Mouse (Mus musculus): ENCODE results near the gene Dedd.

Dedd gene

DNA sequence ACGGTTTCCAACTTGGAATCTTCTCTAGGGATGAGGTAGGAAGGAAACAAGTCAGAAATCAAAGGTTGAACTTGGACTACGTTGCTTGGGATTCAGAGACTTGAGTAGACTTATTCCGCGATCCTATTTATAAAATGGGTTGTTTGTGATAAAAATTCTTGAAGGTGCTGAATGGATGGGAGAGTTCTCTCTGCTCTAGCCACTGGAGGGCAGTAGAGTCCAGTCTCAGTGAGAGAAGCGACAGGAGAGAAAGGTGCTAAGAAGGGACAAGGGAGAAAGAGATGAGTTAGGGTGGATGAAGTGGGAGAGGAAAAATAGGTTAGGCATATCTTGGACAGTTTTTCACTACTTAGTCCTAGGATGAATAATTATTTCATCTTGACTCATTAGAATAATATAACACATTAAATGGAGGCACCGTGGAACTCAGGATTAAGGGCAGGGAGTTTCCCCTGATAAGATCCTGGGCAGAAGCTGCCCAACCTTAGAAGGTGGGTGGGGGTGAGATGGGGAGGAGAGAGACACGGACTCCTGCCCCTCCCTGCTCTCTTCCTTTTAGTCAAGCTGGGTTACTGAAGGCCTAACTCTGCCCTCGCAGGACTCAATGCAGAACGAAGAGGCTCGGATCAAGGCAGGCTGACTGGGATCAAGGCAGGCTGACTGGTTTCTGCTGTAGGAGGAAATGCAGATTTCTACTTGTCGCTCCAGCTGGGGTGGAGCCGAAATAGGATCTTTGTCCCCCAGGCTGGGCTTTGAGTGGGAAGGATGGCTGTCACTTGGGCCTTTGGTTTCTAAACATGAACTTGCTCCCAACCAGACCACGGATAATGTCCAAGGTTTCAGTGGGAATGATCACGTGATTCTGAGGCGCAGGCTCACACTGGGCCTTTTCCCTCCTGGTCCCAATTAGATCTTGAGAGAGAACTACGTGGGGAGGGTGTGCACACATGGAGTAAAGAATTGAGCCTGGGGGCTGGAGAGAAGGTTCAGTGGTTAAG lies 32.5 kb downstream of the Dedd start:
- peak; percentile 91 for DNase-seq (ENCODE audit: low read depth)

GRCm38 (mm10) chr1:171365934-171366333 lies 37.0 kb downstream of the Dedd start:
- no peak for DNase-seq (ENCODE audit: low read depth)

DNA sequence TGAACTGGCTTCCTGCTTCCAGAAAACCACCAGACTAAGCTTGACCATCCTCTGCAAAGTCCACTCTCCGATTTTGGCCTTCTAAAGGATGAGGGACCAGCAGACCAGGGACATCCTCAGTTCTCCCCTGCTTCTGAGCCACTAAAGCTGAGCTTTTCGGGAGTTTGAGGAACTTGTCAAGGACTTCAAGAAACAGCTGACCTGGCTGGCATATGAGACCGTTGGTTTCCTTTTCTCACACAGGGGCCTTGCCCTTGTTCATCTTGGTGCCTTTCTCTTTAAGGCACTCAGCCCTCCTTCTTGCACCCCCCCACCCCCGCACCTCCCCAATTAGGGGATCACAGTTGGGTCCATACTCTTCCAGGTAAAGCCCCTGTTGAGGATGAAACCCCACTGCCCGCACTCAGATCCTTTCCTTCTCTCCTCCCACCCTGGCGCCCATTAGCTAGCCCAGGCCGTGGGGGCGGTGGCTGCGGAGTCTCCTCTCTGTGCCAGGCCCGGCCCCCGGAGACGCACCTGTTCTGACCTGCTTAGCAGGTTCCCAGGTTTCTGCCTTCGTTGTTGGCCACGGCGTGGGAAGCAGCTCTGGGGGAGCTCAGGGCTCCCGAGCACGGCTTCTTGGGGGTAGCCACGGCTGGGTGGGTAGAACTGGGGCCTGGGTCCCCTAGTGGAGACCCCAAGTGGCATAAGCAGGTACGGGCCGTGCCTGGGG lies 41.1 kb downstream of the Dedd start, which contains the start of gene Nectin4:
Gene Nectin4 (plus strand): TSS at position 255 of the 712 bp plus-strand sequence.
- no peak for DNase-seq (ENCODE audit: low read depth)

- no peak for DNase-seq (ENCODE audit: low read depth)
Measured at GRCm38 (mm10) chr1:171372880-171373279, 43.9 kb downstream of the Dedd start.

DNA sequence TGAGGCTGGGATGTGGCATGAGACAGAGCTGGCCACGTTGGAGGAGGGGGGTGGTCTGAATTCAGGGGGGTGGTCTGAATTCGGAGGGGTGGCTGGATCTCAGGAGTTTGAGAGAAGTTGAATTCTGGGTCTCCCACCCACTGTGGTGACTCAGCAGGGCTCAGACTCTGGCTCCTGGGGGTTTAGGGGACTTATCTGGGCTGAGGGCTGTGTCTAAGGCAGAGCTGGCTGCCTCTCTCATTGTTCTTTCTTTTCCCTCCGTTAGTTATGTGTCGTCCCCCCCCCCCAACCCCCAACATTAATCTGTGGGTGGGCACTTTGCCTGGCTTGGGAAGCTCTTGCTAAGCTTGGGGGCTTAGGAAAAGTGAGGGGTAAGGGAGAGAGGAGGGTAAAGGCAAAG lies 45.0 kb downstream of the Dedd start:
- no peak for DNase-seq (ENCODE audit: low read depth)

DNA sequence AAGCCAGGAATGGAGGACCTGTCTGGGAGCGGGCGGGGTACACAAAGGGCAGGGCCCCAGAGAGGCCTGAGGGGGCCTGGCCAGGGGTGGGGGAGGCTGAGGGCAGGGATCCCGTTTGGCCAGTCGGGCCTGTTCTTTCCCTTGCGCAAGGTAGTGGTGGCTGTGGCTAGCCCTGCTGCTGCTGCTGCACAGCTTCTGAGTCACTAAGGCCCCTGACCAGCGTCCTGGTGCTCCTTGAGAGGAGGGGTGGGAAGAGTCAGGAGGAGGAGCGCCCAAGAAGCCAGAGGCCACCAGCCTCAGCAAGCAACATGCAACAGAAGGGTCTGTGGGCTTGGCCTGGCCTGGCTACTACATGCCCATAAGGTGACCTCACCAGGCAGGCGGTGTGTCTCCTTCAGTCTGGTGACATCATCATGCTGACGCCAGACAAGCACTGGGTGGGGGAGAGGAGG lies 46.7 kb downstream of the Dedd start:
- DNase-seq (ENCODE audit: low read depth): no peak

DNA sequence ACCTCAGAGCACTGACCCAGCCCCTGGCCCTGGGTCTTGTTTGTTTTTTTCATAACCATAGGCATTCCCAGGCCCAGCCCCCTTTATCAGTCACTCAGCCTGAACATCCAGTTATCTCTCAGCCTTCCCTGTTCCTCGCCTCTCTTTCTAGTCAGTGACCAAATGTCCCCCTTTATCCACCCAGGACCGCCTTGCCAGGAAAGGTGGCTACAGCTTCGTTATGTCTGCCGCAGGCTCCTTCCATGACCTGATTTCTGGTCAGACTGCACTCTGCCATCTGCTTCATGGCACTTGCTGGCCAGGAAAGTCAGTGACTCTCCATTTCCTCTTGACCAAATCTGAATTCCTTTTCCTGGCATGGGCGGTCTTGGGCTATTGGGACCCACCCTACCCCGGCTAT lies 49.4 kb downstream of the Dedd start:
- DNase-seq (ENCODE audit: low read depth): no peak

GRCm38 (mm10) chr1:171379935-171380599 lies 51.1 kb downstream of the Dedd start:
- DNase-seq (ENCODE audit: low read depth): peak; percentile 85

- no peak for DNase-seq (ENCODE audit: low read depth)
Measured at GRCm38 (mm10) chr1:171382096-171382620, 53.2 kb downstream of the Dedd start.

- no peak for DNase-seq (ENCODE audit: low read depth)
Measured at GRCm38 (mm10) chr1:171384361-171384760, 55.4 kb downstream of the Dedd start.

GRCm38 (mm10) chr1:171385171-171385570 lies 56.2 kb downstream of the Dedd start:
- DNase-seq (ENCODE audit: low read depth): no peak

DNA sequence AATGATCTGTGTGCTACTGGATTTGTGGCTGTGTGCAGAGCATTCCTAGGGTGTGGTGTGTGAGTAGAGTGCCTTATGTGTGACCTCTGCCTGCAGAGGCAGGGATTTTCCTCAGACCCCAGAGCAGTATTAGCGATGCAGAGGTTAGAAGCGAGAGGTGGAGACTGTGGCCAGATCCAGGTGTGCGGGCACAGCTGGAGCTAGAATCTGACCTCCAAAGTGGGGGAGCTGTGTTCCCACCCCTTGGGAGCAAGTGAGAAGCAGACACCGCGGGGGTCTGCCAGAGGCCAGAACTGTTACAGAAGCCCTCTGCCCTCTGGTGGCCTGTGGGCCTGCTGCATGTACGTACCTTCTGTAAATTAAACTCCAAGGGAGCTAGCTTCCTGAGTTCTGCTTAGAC lies 58.2 kb downstream of the Dedd start:
- DNase-seq (ENCODE audit: low read depth): peak; percentile 68

DNA sequence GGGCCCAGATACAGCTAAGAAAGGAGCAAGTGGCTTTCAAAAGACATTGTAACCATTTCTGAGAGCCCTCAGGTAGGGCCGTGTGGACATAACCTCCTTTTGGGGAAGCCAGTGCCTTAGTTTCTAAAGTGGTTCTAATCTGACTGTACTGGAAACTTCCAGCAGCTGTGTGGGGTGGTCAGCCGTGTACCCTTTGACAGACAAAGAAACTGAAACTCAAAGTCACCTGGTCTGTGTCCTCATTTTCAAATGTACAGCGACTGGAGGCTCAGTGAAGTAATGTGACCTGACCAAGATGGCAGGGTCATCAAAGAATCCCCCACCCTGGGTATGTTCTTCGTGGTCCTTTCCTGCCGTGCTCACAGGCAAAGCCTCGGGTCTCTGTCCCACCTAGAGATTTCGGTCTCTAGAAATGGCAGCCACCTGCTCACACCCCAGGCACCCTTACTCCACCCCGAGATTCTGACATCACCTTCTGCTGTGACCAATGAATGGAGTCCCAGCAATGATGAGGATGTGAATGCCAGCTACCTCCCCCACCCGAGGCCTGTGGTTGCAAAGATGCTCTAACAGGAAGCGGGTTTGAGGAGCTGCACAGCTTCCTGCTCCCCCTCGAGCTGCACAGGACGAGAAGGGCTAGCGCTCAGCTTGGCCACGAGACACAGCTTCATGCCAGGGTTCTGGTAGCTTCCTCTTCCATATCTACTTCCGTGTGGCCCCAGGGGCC lies 59.6 kb downstream of the Dedd start, which contains the start of gene Arhgap30:
Gene Arhgap30 (plus strand): TSS at position 579 of the 727 bp plus-strand sequence.
- peak; percentile 96 for DNase-seq (ENCODE audit: low read depth)

DNA sequence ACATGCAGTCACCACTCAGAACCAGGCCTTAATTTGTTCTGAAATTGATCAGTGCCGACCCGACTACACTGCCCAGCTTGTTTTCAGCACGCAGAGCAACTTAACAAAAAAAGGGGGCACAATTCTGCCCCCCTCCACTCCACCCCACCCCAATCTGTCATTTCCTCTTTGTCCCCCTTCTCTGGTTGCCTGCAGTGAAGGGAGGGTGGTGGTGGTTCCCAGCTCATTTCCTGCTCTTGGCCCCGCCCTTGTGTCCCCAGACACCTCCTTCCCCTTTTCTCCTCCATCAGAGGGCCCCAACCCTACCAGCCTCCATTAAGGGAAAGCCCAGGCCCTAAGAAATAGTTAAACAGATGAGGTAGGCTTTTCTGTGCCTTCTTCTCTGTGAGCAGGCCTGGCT lies 61.2 kb downstream of the Dedd start:
- peak; percentile 87 for DNase-seq (ENCODE audit: low read depth)
